Mouse (Mus musculus) midbrain, embryonic 15.5 days (tissue): ENCODE measurements at regions not wholly inside any gene's neighbourhood (a gene's known extent, or its start where the extent isn't known, plus 50 kb on each side); places are given as distances from the start of the nearest gene placed in this dataset.
A peak's percentile ranks its signal among the peaks of the same experiment; 100 is the strongest.

ENCODE experiments used
- ATAC-seq: fragments of 200-750 bp; cut with Nextera tagmentation; replicated peaks from 2 replicates; pipeline ENCODE4 v1.8.0; 2017; ENCODE audit warnings: moderate TSS enrichment
- H3K27ac ChIP-seq: fragments of 300-500 bp; sonication (generic); 2 replicates; pipeline ENCODE4 v1.5.1; 2015; ENCODE audit warnings: mild to moderate bottlenecking, inconsistent platforms
- H3K27me3 ChIP-seq: fragments of 300-500 bp; sonication (generic); replicated peaks from 2 replicates; pipeline ENCODE4 v1.6.1; 2015; ENCODE audit warnings: inconsistent platforms
- H3K36me3 ChIP-seq: fragments of 300-500 bp; sonication (generic); replicated peaks from 2 replicates; pipeline ENCODE4 v1.6.1; 2015; ENCODE audit warnings: inconsistent platforms
- H3K4me1 ChIP-seq: fragments of 300-500 bp; sonication (generic); 2 replicates; pipeline ENCODE4 v1.6.1; 2015; ENCODE audit warnings: inconsistent platforms
- H3K4me2 ChIP-seq: fragments of 300-500 bp; sonication (generic); 2 replicates; pipeline ENCODE4 v1.6.1; 2015; ENCODE audit warnings: inconsistent platforms, mild to moderate bottlenecking, moderate library complexity
- H3K4me3 ChIP-seq: fragments of 300-500 bp; sonication (generic); 2 replicates; pipeline ENCODE4 v1.5.1; 2015; ENCODE audit warnings: mild to moderate bottlenecking, inconsistent platforms
- H3K9ac ChIP-seq: fragments of 300-500 bp; sonication (generic); 2 replicates; pipeline ENCODE4 v1.6.1; 2015; ENCODE audit warnings: mild to moderate bottlenecking, inconsistent platforms
- H3K9me3 ChIP-seq: fragments of 300-500 bp; sonication (generic); 2 replicates; pipeline ENCODE4 v1.6.1; 2016; ENCODE audit warnings: inconsistent platforms
- WGBS: fragments of 180-500 bp; shearing (Covaris S2); methylation state at CpG from one replicate; pipeline ENCODE4 v1.1.7; 2015; ENCODE audit warnings: mixed read lengths; 5-methylcytosine and 5-hydroxymethylcytosine counted together

DNA sequence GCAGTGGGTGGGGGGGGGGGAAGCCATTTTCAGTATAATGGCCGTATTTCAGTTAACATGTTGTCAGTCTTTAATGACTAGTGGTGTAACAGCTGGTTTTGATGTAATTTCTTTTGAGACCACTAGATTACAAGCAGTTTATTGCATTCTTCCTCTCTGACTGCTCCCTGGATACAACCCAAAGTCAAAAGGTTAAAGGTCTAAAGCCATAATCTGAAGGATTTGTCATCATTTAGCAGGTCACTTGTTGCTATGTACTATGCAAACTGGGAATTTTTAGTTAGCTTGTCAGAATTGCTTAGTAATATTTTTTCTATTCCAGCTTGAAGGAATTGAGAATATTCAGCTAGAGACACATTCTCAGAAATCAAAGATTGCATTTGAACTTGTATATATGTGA, 403.4 kb downstream of the Tmem161b start:
- Histone ChIP-seq H3K9ac (no peak overlapping the region), H3K9me3 (no peaks in the 10 kb centered on the region), H3K27ac (no peak overlapping the region), H3K4me2 (no peak overlapping the region), H3K4me1 (no peaks in the 10 kb centered on the region), H3K36me3 (no peaks in the 10 kb centered on the region), H3K27me3 (no peaks in the 10 kb centered on the region), H3K4me3 (no peak overlapping the region)
- 28% methylated on average over 1 of the region's 1 CpGs for WGBS
- no peak for ATAC-seq

DNA sequence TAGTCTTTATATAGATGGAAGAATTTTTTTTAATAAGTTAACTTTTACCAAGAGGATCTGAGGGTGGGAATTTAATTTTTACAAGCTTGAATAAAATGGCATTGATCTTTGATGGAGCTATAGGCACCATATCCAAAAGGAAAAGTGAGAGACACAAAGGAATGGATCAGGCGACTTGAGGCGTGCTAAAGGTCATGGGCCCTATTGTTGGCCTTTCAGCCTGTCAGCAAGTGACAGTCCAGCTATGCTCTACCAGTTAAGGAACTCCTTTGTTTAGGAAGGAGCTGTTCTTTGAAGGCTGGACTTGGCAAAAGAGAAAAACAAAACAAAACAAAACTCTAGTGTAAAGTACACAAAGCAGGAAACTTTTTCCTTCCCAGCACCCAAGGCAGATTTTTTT, 403.8 kb downstream of the Tmem161b start:
- H3K27me3 ChIP-seq: no peaks in the 10 kb centered on the region
- no peak overlapping the region for H3K4me2 ChIP-seq
- 5% methylated on average over 2 of the region's 2 CpGs for WGBS
- H3K9ac ChIP-seq: no peak overlapping the region
- ATAC-seq: no peak
- H3K4me1 ChIP-seq: no peaks in the 10 kb centered on the region
- no peak overlapping the region for H3K27ac ChIP-seq
- H3K4me3 ChIP-seq: no peak overlapping the region
- no peaks in the 10 kb centered on the region for H3K36me3 ChIP-seq
- H3K9me3 ChIP-seq: no peaks in the 10 kb centered on the region

DNA sequence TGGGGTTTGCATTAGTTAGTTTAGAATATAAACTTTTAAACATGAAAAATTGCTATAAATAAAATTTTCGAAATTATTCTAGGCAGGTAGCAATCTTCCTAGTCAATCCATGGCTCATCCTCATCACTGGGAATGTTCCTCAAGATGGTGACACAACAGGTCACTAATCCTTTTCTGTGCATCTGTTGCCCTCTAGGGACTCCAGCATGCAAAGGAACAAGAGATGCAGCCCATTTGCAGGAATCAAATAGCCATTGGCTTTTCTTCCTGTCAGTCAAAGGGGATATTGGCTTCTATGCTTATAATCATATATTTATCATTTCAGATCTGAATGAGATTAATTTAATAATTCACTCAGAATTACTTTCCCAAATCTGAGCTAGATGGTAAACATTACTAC, 404.3 kb downstream of the Tmem161b start:
- no peaks in the 10 kb centered on the region for H3K27me3 ChIP-seq
- H3K27ac ChIP-seq: no peak overlapping the region
- no peak overlapping the region for H3K9ac ChIP-seq
- no peak overlapping the region for H3K4me3 ChIP-seq
- no peak overlapping the region for H3K4me2 ChIP-seq
- 22% methylated on average over 1 of the region's 1 CpGs for WGBS
- no peaks in the 10 kb centered on the region for H3K9me3 ChIP-seq
- H3K4me1 ChIP-seq: no peaks in the 10 kb centered on the region
- H3K36me3 ChIP-seq: no peaks in the 10 kb centered on the region
- ATAC-seq: no peak

- Histone ChIP-seq H3K27ac (no peak overlapping the region), H3K36me3 (no peaks in the 10 kb centered on the region), H3K4me2 (no peak overlapping the region), H3K27me3 (no peaks in the 10 kb centered on the region), H3K9ac (no peak overlapping the region), H3K4me3 (no peak overlapping the region), H3K9me3 (no peaks in the 10 kb centered on the region), H3K4me1 (no peaks in the 10 kb centered on the region)
- ATAC-seq: no peak
- WGBS: 87% methylated on average over 2 of the region's 2 CpGs
Observed at GRCm38 (mm10) chr13:84630686-84631085, 408.6 kb downstream of the Tmem161b start.

GRCm38 (mm10) chr13:84632493-84632892, 410.4 kb downstream of the Tmem161b start:
- no peaks in the 10 kb centered on the region for H3K9me3 ChIP-seq
- 85% methylated on average over 5 of the region's 5 CpGs for WGBS
- no peak overlapping the region for H3K4me2 ChIP-seq
- no peaks in the 10 kb centered on the region for H3K36me3 ChIP-seq
- H3K9ac ChIP-seq: no peak overlapping the region
- ATAC-seq: no peak
- H3K4me3 ChIP-seq: no peak overlapping the region
- H3K4me1 ChIP-seq: no peaks in the 10 kb centered on the region
- H3K27ac ChIP-seq: no peak overlapping the region
- H3K27me3 ChIP-seq: no peaks in the 10 kb centered on the region

GRCm38 (mm10) chr13:84636831-84637230, 414.7 kb downstream of the Tmem161b start:
- Histone ChIP-seq H3K4me1 (0 out of 2 replicates have a peak, but pooled peaks cover 4% of the 10 kb centered on the region), H3K27ac (no peak overlapping the region), H3K9ac (no peak overlapping the region), H3K27me3 (no peaks in the 10 kb centered on the region), H3K4me2 (no peak overlapping the region), H3K4me3 (no peak overlapping the region), H3K9me3 (no peaks in the 10 kb centered on the region), H3K36me3 (no peaks in the 10 kb centered on the region)
- ATAC-seq: no peak

GRCm38 (mm10) chr13:84637606-84638005, 415.5 kb downstream of the Tmem161b start:
- WGBS: 85% methylated on average over 1 of the region's 1 CpGs
- ATAC-seq: no peak

GRCm38 (mm10) chr13:84638401-84638934, 416.4 kb downstream of the Tmem161b start:
- H3K27me3 ChIP-seq: no peaks in the 10 kb centered on the region
- H3K9me3 ChIP-seq: no peaks in the 10 kb centered on the region
- H3K36me3 ChIP-seq: no peaks in the 10 kb centered on the region
- no peak overlapping the region for H3K9ac ChIP-seq
- no peak for ATAC-seq
- 0 out of 2 replicates have a peak, but pooled peaks cover 4% of the 10 kb centered on the region for H3K4me1 ChIP-seq
- H3K4me3 ChIP-seq: no peak overlapping the region
- WGBS: 54% methylated on average over 4 of the region's 4 CpGs
- no peak overlapping the region for H3K4me2 ChIP-seq
- no peak overlapping the region for H3K27ac ChIP-seq

More at GRCm38 (mm10) chr13:84637606-84638005, 415.5 kb downstream of the Tmem161b start:
- Histone ChIP-seq H3K27me3 (no peaks in the 10 kb centered on the region), H3K4me3 (no peak overlapping the region), H3K4me2 (no peak overlapping the region), H3K9me3 (no peaks in the 10 kb centered on the region), H3K9ac (no peak overlapping the region), H3K4me1 (0 out of 2 replicates have a peak, but pooled peaks cover 4% of the 10 kb centered on the region), H3K36me3 (no peaks in the 10 kb centered on the region), H3K27ac (no peak overlapping the region)

- no peak overlapping the region for H3K27ac ChIP-seq
- H3K4me2 ChIP-seq: no peak overlapping the region
- no peak overlapping the region for H3K9ac ChIP-seq
- ATAC-seq: 0 out of 2 replicates have a peak, but pooled peaks have one; percentile 60
- 0 out of 2 replicates have a peak, but pooled peaks cover 4% of the 10 kb centered on the region for H3K4me1 ChIP-seq
- WGBS: 47% methylated on average over 6 of the region's 6 CpGs
- no peak overlapping the region for H3K4me3 ChIP-seq
- no peaks in the 10 kb centered on the region for H3K27me3 ChIP-seq
- no peaks in the 10 kb centered on the region for H3K9me3 ChIP-seq
- no peaks in the 10 kb centered on the region for H3K36me3 ChIP-seq
Observed at GRCm38 (mm10) chr13:84639087-84640022, 417.3 kb downstream of the Tmem161b start.

GRCm38 (mm10) chr13:84644024-84644423, 421.9 kb downstream of the Tmem161b start:
- Histone ChIP-seq H3K9me3 (no peaks in the 10 kb centered on the region), H3K36me3 (no peaks in the 10 kb centered on the region), H3K4me3 (no peak overlapping the region), H3K4me2 (no peak overlapping the region), H3K27ac (no peak overlapping the region), H3K9ac (no peak overlapping the region), H3K4me1 (0 out of 2 replicates have a peak, but pooled peaks cover 3% of the 10 kb centered on the region), H3K27me3 (no peaks in the 10 kb centered on the region)
- WGBS: 96% methylated on average over 4 of the region's 4 CpGs
- ATAC-seq: no peak

GRCm38 (mm10) chr13:84646899-84647298, 424.8 kb downstream of the Tmem161b start:
- H3K9ac ChIP-seq: no peak overlapping the region
- no peak overlapping the region for H3K4me2 ChIP-seq
- 82% methylated on average over 1 of the region's 1 CpGs for WGBS
- no peaks in the 10 kb centered on the region for H3K9me3 ChIP-seq
- no peaks in the 10 kb centered on the region for H3K4me1 ChIP-seq
- no peak overlapping the region for H3K4me3 ChIP-seq
- H3K27me3 ChIP-seq: no peaks in the 10 kb centered on the region
- H3K36me3 ChIP-seq: no peaks in the 10 kb centered on the region
- H3K27ac ChIP-seq: no peak overlapping the region
- no peak for ATAC-seq

DNA sequence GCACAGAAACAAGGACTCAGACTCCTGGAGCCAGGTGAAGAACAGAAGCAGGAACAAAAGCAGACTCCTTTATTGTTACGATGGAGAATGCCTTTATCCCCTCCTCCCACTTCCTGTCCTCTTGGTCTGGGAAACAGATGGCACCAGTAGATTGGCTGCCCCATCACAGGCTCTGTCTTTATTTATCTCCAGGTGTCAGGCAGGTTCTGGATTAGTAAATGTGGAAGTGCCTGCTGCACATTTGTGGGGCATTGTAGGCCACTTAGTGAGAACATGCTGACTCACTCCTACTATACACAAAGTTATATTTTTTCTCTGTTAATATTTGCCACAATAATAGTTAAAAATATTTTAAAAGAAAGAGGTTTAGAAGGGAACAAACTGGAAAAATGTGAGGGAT, 426.0 kb downstream of the Tmem161b start:
- no peaks in the 10 kb centered on the region for H3K27me3 ChIP-seq
- no peaks in the 10 kb centered on the region for H3K9me3 ChIP-seq
- no peak overlapping the region for H3K4me2 ChIP-seq
- no peak overlapping the region for H3K4me3 ChIP-seq
- H3K36me3 ChIP-seq: no peaks in the 10 kb centered on the region
- ATAC-seq: no peak
- WGBS: 78% methylated on average over 1 of the region's 1 CpGs
- H3K27ac ChIP-seq: no peak overlapping the region
- H3K9ac ChIP-seq: no peak overlapping the region
- no peaks in the 10 kb centered on the region for H3K4me1 ChIP-seq

GRCm38 (mm10) chr13:84663967-84664366, 441.9 kb downstream of the Tmem161b start:
- Histone ChIP-seq H3K27ac (no peak overlapping the region), H3K9ac (no peak overlapping the region), H3K4me2 (no peak overlapping the region), H3K36me3 (no peaks in the 10 kb centered on the region), H3K4me1 (no peaks in the 10 kb centered on the region), H3K9me3 (no peaks in the 10 kb centered on the region), H3K4me3 (no peak overlapping the region), H3K27me3 (no peaks in the 10 kb centered on the region)
- WGBS: 88% methylated on average over 2 of the region's 2 CpGs
- no peak for ATAC-seq
